Mouse (Mus musculus): ENCODE results near the gene Cyp2j6.
"Not testable (repeated sequence)": the region's sequence is repeated elsewhere in the genome, so short reads cannot be mapped to it uniquely, and the experiment has no call there.

Cyp2j6 gene

DNA sequence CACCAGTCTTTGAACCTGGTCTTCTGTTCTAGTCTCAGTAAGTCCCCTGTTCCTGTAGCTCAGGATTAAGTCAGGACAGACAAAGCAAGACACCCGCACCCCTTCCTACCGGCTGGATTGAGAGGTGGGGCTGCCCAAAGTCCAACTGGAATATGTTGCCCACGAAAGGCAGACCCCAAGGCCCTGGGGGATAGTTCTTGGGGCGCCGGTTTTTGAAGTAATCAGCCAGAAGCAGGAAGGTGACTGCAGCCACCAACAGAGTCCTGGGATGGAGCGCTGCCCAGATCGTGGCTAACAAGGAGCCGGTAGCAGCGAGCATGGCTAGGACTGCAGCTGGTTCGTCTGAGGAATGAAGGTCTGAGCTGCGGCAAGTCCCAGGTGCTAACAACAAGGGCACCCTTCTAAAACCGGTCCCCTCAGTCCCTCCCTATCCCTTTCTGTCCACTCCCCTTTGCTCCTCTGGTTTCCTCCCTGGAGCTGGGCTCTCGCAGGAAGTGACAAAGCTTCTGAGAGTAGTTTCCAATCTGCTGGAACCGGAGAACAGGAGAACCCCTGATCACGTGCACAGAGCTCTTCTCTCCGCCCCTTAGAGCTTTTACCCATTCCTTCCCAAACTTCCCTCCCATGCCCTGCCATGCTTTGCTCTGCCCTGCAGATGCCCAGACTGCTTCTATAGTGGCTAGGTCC, at the start of gene Cyp2j6:
Cyp2j6 (minus strand) TSS at position 529 of the 687 bp plus-strand sequence.
- POLR2A ChIA-PET, result no interaction called here
- CTCF ChIA-PET, result no interaction called here

DNA sequence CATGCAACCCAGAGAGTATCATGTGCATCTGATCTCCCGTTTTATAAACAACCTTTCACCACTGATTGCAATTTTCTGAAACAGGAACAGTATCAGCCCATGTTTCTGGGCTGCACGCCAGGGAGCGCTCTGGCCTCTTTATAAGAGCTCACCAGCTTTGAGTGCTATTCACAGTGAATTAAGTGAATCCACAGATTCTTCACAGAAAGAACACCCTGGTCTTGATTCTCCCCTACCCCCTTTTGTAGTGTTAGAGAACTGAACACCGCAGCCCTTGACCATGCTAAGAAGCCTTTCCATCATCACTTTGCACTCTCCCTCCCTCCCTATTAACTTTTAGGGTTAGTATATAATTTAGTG, 38.3 kb upstream of the Cyp2j6 start:
- ChIA-PET CTCF (interaction anchor here in 2 of 4 experiments (1.0 kb wide), 2 partner anchors 16 to 113 kb away, joined by 4 to 5 read pairs; no protein-coding TSS in a partner anchor), POLR2A (interaction anchor here in 1 of 4 experiments (0.6 kb wide), 1 partner anchor 11 kb away, joined by 3 read pairs; no protein-coding TSS in a partner anchor)

DNA sequence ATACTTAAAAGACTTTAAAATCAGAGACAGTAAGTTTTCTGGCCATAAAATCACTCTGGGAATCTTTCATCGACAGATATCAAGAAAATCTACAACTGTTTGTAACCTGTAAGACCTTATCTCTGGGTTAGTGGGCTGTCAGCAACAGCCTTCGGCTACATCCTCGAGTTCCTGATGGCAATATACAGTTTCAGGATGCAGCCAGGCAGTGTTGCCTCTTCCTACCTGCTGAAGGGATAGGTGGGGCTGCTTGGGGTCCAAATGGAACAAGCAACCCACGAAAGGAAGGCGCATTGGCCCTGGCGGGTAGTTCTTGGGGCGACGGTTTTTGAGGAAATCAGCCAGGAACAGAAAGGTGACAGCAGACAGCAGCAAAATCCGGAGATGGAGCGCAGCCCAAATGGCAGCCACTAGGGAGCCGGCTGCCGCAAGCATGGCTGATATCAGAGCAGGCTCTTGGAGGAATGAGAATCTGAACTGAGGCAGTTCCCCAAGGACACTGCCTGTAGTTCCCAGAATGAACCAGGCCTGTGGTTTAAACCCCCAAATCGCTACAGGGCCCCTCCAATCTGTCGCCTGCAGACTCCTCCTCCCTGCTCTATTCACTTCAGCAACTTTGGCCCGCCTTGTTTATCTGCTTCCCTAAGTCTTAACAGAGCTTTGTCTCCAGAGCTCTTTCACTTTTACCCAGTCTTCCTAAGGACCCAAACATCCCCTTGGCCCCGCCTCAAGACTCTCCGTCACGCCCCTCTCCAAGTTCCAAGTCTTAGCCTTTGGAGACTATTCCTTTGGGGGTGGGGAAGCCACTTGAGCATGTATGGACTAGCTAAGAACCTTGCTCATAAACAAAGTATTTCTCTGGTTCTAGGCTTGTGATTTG, 37.7 kb upstream of the Cyp2j6 start, which contains the start of gene Cyp2j9:
Cyp2j9 (minus strand) TSS at position 668 of the 880 bp plus-strand sequence.
- ChIA-PET CTCF (interaction anchor here in 3 of 4 experiments (0.6 to 1.0 kb wide), 3 partner anchors 17 to 336 kb away, joined by 3 to 5 read pairs (median 4); no protein-coding TSS in a partner anchor), POLR2A (interaction anchor here in 1 of 4 experiments (0.6 kb wide), 1 partner anchor 11 kb away, joined by 3 read pairs; no protein-coding TSS in a partner anchor)

DNA sequence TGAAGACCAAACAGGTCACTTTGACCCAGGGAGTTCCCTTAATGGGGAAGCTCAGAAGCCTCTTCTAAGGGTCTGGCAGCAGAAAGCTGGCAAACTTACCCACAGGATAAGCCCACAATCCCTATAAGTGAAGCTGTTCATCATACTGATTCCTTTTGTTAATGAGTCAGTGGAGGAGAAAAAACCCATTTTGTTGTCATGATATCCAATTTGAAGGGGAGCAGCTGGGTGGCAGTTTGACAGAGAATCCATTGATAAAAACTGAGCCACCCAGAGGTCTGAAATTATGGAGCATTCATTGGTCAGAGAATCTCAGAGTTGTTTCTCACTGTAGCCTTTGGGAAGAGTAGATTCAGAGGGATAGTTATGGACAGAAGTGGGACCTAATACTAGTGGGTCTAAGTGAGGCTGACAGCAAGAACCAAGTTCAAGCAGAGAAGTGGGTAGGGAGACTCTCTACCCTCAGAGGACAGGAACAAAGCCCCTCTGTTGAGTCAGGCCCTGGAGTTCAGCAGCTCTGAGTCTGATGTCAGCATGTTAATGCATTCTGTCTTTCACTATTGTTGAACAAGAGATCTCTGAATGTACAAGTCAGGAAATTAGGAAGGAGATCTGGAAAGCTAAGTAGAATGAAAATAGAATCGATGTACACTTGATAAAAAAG, 28.1 kb upstream of the Cyp2j6 start:
- ChIA-PET POLR2A (no interaction called here), CTCF (no interaction called here)

DNA sequence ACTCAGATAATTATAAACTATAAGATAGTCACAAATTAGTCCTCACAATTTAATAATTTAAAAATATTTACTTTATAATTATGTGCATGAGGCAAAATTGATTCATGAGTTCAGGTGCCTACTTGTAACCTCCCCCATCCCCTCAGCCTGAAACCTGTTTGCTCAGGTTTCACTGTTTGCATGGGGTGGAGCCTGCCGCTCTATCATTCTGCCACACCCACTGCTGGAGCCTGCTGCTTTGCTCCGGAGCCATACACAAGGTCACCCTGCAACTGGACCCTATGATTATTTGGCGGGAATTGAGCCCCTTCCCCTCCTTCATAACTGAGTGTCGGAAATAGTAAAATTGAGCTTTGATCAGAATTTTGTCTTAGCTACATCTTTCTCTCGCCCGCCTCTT, 26.9 kb upstream of the Cyp2j6 start:
- CTCF ChIA-PET, result not testable (repeated sequence)
- POLR2A ChIA-PET, result interaction anchor here in 2 of 4 experiments (0.6 to 1.0 kb wide), 2 partner anchors 11 to 1898 kb away, joined by 3 read pairs; partner anchors contain the start of gene Cyp2j9 (in 1 of the 2)

DNA sequence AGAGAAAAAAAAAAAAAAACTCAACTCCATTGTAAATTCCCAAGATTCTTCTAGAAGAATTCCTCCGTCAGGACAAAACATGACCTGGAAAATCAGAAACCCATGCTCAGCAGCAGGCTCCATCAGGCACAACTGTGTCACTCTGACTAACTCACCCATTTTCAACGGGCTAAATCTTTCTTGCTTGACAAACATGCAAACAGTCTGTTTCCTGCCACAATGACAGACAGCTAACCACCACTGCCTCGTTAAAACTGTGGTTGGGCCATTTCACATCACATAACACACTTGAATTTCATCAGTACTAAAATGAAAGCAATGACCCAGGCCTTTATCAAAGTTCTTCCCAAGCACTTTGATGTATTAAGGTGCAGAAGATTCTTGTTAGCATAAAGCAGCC, 16.0 kb upstream of the Cyp2j6 start:
- ChIA-PET CTCF (no interaction called here), POLR2A (no interaction called here)

DNA sequence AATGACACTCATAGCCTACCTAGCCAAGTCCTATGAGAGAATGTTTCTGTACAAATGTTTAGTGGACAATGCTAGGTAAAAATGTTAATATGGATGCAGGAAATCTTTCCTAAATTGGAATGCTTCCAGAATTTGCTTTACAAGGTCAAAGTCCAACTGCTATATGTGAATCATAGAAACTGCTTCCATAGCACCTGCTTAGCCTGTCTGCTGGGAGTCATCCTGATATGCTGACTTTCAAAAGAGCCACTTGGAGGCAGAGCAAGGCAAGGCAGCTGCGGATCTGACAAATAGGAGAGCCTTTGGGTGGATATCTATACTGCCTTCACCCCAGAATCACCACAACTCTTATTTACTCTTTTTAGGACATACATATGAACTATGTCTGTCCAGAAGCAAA, 14.5 kb upstream of the Cyp2j6 start:
- ChIA-PET POLR2A (no interaction called here), CTCF (no interaction called here)

DNA sequence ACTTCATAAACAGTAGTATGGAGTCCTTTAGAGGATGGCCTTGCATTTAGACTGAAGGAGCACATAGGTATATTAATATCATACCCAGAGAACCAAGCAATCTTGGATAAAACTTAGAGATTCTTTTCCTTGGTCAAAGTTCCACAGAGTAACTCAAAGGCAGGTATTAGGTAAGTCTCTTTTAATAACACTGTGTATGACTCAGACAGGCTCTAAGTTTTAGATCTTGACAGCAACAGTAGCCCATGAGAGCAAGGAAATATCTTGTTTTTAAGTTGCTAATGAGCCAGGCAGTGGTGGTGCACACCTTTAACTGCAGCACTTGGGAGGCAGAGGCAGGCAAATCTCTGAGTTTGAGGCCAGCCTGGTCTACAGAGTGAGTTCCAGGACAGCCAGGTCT, 12.3 kb upstream of the Cyp2j6 start:
- CTCF ChIA-PET, result no interaction called here
- POLR2A ChIA-PET, result no interaction called here

DNA sequence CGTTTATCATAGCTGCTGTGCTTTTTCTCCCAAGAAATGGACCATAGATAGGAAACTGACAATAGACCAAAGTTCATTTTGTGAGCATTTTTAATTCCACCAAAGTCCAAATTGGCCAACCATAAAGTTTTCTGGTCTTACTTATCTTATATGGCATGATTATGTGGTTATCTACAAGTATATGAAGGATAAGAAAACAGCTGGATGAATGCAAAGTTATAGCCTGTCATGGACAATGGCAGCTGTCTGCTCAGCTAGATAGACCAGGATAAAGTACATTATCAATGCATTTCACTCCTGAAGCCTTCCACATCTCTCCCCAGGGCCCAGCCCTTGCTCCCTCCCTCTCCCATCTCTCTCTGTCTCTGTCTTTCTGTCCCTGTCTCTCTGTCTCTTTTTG, 7.0 kb upstream of the Cyp2j6 start:
- POLR2A ChIA-PET, result no interaction called here
- CTCF ChIA-PET, result no interaction called here

DNA sequence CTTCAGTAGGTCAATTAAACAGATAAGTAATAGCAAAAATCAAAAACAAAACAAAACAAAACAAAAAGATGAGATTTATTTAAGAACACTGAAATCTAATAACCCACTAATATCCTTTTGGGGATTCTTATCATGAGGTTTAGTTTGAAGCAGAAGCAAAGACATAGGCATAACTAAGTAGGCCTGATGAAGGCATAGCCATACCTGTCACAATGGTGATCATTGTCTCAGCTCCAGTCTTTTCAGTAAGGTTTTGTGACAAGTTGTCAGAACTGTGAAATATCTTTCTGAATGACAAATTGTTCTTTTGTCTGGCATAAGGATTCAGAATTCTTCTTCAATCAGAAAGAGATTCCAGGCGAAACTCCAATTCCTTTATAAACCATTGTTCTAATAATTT, 6.3 kb upstream of the Cyp2j6 start:
- ChIA-PET POLR2A (no interaction called here), CTCF (no interaction called here)

DNA sequence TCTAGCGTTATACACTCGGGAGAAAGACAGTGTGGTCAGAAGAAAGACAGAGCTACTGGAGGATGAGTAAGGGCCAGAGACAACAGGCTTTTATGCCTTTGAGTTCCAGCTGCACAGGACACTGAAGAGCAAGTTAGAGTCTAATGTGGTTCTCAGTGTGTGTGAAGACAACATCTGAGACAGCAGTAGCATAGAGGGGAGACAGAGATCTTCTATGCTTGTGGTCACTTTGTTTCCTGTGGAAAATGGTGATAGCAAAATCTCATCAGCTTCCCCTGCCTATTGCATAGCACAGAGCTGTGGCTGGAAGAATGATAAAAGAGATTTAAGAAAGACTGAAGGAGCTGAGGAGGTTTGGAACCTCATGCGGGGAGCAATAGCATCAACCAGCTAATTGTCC, 1.8 kb downstream of the Cyp2j6 start:
- CTCF ChIA-PET, result no interaction called here
- POLR2A ChIA-PET, result interaction anchor here in 1 of 4 experiments (0.7 kb wide), 1 partner anchor 34 kb away, joined by 3 read pairs; no protein-coding TSS in a partner anchor

DNA sequence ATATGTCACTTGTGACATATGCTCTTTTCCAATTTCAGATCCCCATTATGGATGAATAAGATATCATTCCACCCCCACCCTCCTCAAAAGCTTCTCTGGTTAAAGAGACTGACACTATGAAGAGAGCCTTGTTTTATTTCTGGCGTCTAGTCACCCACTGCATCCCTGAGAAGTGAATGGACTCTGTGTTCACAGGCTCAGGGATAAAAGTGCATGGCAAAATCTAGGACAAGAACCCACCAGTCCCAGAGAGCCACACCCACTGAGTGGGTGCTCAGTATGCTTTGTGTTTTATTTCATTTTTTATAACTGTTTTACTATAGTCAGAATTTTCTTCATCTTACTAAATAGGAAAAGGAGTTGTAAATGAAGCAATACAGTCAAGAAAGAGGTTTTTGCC, 7.5 kb downstream of the Cyp2j6 start:
- ChIA-PET CTCF (no interaction called here), POLR2A (no interaction called here)

DNA sequence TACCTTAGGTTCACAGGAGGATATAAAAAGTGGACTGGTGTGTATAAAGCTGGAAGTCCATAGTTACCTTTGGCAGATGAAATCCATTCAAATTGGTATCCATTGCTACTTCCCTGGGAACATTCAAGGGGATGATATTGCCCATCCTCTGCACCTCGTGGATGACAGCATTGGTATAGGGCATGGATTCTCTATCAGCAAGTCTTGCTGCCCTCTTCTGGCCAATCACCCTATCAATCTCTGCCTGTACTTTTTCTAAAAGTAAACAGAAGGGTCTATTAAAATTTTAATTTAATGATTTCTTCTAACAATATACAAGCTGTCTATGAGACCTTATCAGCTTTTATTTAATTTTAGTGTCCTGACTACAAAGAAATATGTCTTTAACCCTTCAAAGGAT, 27.7 kb downstream of the Cyp2j6 start:
- CTCF ChIA-PET, result no interaction called here
- POLR2A ChIA-PET, result no interaction called here

DNA sequence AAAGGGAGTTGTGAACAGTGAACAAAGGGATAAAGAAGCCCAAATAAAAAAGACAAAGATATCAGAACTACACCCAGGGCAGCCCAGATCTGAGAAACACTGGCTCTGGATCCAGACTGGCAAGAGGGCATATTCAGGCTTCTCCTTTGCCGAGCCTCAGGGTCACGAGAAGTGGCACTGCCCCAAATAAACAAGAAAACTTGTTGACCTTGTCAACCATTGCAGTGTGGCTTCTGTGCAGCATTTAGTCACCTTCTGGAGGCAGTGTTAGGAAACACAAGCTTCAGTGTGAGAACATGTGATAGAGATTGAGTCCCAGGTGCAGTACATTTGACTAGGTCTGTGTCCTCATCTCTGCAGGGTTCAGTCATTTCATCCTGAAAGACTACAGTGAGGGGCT, 31.2 kb downstream of the Cyp2j6 start:
- CTCF ChIA-PET, result no interaction called here

DNA sequence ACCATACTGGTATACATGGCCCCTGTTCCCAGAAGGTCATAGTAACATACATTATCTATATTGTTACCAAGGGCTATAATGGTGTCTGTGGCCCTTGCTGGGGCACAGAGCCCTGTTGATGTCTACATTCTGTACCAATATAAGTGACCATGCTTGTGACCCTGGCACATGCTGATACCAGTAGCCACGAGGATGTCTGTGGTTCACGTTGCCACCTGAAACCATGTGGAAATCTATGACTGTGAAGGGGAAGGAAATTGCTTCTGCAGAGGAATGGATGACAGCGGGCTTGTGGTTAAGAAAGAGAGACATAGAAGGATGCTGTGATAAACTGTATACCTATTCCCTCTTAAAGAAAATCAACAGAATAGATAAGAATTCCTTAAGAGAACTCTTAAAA, 43.4 kb downstream of the Cyp2j6 start:
- ChIA-PET POLR2A (no interaction called here), CTCF (no interaction called here)

More for the DNA sequence above, 31.2 kb downstream of the Cyp2j6 start:
- POLR2A ChIA-PET, result no interaction called here

DNA sequence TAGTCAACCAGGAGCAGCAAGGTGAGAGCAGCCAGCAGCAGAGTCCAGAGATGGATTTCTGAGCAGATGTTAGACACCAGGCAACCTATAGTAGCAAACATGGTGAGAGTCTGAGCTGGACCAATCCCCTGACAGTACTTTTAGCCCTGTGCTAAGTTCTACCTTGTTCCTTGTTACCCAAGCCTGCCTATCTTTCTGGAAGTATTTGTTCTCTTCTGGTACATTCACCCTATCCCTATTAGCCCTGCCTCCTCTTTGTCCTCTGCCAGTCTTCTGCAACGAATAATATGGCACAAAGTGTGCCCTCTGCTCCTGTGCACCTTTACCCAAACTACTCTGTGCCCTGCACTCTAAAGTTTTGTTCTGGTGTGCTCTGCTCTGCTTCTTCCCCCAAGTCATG, 46.2 kb downstream of the Cyp2j6 start, which contains the start of gene Cyp2j8:
Cyp2j8 (minus strand) TSS at position 101 of the 400 bp plus-strand sequence.
- CTCF ChIA-PET, result no interaction called here
- POLR2A ChIA-PET, result no interaction called here

All from embryonic stem cell, embryonic (primary cell).